Mouse (Mus musculus) lung, adult 2 months (tissue): ENCODE measurements around the gene Pet100.

Experiments used
- CTCF ChIP-seq: fragments of 200-500 bp; IDR thresholded peaks from 2 replicates; pipeline ENCODE4 v1.5.1; 2011; ENCODE audit warnings: mild to moderate bottlenecking, low read length, control low read depth; ENCODE audit not compliant: insufficient read depth
- POLR2A ChIP-seq: fragments of 200-500 bp; IDR thresholded peaks from 2 replicates; pipeline ENCODE4 v1.6.1; 2011; ENCODE audit warnings: low read depth, mild to moderate bottlenecking, control low read depth, low read length, borderline replicate concordance; ENCODE audit errors: extremely low read depth

DNA sequence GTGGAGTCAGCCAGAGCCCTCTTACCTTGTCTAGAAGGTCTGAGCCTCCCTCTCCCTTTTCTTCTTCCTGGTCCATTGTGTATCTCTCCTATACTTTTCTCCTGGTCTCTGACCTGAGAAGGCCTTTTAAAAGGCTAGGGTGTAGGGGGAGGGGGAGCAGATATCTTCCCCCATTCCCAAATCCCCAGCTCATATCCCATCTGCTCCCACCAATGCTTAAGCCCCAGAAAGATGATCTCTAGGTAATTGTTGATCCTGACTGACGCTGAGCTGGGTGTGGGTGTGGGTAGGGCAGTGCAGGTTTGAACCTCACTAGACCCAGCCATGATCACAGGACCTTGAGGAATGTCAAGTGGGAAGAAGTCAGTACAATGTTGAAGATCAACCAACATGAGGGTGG, 4.1 kb downstream of the Pet100 start, which contains the start of gene Pcp2:
- TF ChIP-seq CTCF: no peak
- no peak for TF ChIP-seq POLR2A
